Mouse (Mus musculus) cortical plate, adult 2 months (tissue): Measurements from ENCODE around the gene Cdk14. TPM values are rescaled to one million over a fixed set of nuclear protein-coding genes. Genes with fewer than 3 reads are reported as not detected.
A peak's percentile ranks its signal among the peaks of the same experiment; 100 is the strongest.

Source experiments
- H3K27ac ChIP-seq: fragments of 200-500 bp; 2 replicates; pipeline ENCODE4 v1.5.1; 2012; ENCODE audit warnings: low read length, control low read depth, inconsistent platforms; ENCODE audit not compliant: insufficient read depth
- H3K4me1 ChIP-seq: fragments of 200-500 bp; 2 replicates; pipeline ENCODE4 v1.6.1; 2011; ENCODE audit warnings: low read length; ENCODE audit not compliant: control insufficient read depth, insufficient read depth
- H3K4me3 ChIP-seq: fragments of 200-500 bp; 2 replicates; pipeline ENCODE4 v1.5.1; 2011; ENCODE audit warnings: mild to moderate bottlenecking, low read length, control low read depth; ENCODE audit not compliant: insufficient read depth
- CTCF ChIP-seq: fragments of 200-500 bp; IDR thresholded peaks from 2 replicates; pipeline ENCODE4 v1.5.1; 2011; ENCODE audit warnings: mild to moderate bottlenecking, control low read depth, low read length; ENCODE audit not compliant: insufficient read depth; ENCODE audit errors: extremely low read depth
- POLR2A ChIP-seq: fragments of 200-500 bp; IDR thresholded peaks from 2 replicates; pipeline ENCODE4 v1.6.1; 2011; ENCODE audit warnings: mild to moderate bottlenecking, low read length, control low read depth; ENCODE audit not compliant: insufficient read depth; ENCODE audit errors: extremely low read depth
- polyA plus RNA-seq: library from polyadenylated mRNA; depleted of rRNA; stranded (reverse); fragments of >200 nt; gene quantifications from 2 replicates; pipeline ENCODE4 v1.2.3, GENCODE M21; 2012

Cdk14 gene
- polyA plus RNA-seq, 1 experiment: 89.5 TPM

- Histone ChIP-seq H3K4me1 (no peaks in the 10 kb centered on the region), H3K27ac (no peak overlapping the region), H3K4me3 (no peak overlapping the region)
- TF ChIP-seq CTCF: no peak
Measured at GRCm38 (mm10) chr5:5368389-5369164, 51.5 kb downstream of the Cdk14 start.

- TF ChIP-seq CTCF (no peak), POLR2A (no peak)
- Histone ChIP-seq H3K27ac (no peak overlapping the region), H3K4me3 (no peak overlapping the region), H3K4me1 (no peaks in the 10 kb centered on the region)
Measured at GRCm38 (mm10) chr5:5367550-5367949, 52.6 kb downstream of the Cdk14 start.

GRCm38 (mm10) chr5:5365285-5366076, 54.6 kb downstream of the Cdk14 start:
- H3K4me3 ChIP-seq: no peak overlapping the region
- H3K4me1 ChIP-seq: no peaks in the 10 kb centered on the region
- TF ChIP-seq POLR2A (no peak), CTCF (no peak)
- no peak overlapping the region for H3K27ac ChIP-seq

GRCm38 (mm10) chr5:5361684-5362083, 58.4 kb downstream of the Cdk14 start:
- H3K4me1 ChIP-seq: no peaks in the 10 kb centered on the region
- TF ChIP-seq CTCF: no peak
- no peak for TF ChIP-seq POLR2A
- H3K4me3 ChIP-seq: no peak overlapping the region
- H3K27ac ChIP-seq: no peak overlapping the region

GRCm38 (mm10) chr5:5360338-5360737, 59.8 kb downstream of the Cdk14 start:
- H3K27ac ChIP-seq: no peak overlapping the region
- no peaks in the 10 kb centered on the region for H3K4me1 ChIP-seq
- H3K4me3 ChIP-seq: no peak overlapping the region
- TF ChIP-seq POLR2A (no peak), CTCF (no peak)

GRCm38 (mm10) chr5:5359915-5360314, 60.2 kb downstream of the Cdk14 start:
- Histone ChIP-seq H3K4me3 (no peak overlapping the region), H3K4me1 (no peaks in the 10 kb centered on the region), H3K27ac (no peak overlapping the region)
- TF ChIP-seq CTCF (no peak), POLR2A (no peak)

GRCm38 (mm10) chr5:5359370-5359769, 60.7 kb downstream of the Cdk14 start:
- Histone ChIP-seq H3K27ac (no peak overlapping the region), H3K4me1 (no peaks in the 10 kb centered on the region), H3K4me3 (no peak overlapping the region)
- TF ChIP-seq POLR2A: no peak
- 0 out of 2 replicates have a peak, but pooled peaks have one; percentile 6 for TF ChIP-seq CTCF

GRCm38 (mm10) chr5:5358019-5358717, 61.9 kb downstream of the Cdk14 start:
- Histone ChIP-seq H3K27ac (no peak overlapping the region), H3K4me3 (no peak overlapping the region), H3K4me1 (no peaks in the 10 kb centered on the region)
- no peak for TF ChIP-seq POLR2A
- TF ChIP-seq CTCF: no peak

- H3K27ac ChIP-seq: no peak overlapping the region
- no peak overlapping the region for H3K4me3 ChIP-seq
- no peaks in the 10 kb centered on the region for H3K4me1 ChIP-seq
- TF ChIP-seq POLR2A (no peak), CTCF (no peak)
Measured at GRCm38 (mm10) chr5:5354684-5355368, 65.3 kb downstream of the Cdk14 start.
